Mouse (Mus musculus): Measurements from ENCODE around the gene Thrap3.
"Not testable (repeated sequence)": the region's sequence is repeated elsewhere in the genome, so short reads cannot be mapped to it uniquely, and the experiment has no call there.

Gene Thrap3

DNA sequence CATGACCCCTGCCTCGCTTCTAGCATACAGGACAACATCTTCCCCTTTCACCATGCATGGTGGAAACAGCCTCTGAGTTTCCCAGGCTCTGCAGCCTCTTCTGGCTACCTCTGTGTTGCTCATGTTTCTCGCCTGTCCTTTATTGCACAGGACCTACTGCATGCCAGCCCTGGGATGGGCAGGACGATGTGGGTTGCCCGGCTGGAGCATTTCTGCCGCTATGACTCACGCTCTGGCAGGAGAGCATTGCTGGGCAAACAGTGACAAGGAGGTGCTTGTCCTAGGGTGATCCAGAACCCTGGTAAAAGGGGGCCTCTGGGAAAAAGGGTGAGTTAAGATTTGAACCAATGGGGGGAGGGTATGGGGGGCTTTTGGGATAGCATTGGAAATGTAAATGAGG, 15.2 kb upstream of the Thrap3 start:
- no peak for DNase-seq

DNA sequence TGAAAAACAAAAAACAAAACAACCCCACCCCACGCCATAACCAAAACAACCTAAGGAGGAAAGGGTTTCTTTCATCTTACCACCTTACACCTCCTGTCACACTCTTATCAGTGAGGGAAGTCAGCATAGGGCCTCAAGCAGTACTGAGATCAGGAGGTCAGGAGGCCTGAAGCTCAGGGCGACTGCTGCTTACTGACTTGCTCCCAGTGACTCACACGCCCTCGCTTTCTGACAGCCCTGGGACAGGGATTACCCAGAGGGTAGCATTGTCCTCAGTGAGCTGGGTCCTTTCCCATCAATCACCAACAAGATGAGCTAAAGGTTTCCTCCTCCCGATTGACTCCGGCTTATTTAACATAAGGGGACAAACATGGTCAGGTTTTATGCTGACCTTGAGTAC, 4.5 kb upstream of the Thrap3 start:
- no peak for DNase-seq

DNA sequence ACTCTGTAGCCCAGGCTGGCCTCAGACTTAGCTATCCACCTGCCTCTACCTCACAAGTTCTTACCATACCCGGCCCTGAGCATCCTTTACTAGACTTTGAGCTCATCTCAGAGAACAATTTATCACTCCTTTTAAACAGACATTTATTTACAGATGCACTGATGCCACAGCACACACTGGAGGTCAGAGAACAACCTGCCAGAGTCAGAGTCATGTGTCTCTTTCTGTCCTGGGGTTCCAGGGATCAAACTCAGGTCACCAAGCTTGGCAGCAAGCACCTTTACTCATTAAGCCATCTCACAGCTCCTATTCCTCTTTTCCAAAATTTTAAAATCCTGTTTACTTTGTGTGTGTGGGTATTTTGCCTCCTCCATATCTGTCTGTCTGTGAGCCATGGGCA, 2.8 kb upstream of the Thrap3 start:
- no peak for DNase-seq

DNA sequence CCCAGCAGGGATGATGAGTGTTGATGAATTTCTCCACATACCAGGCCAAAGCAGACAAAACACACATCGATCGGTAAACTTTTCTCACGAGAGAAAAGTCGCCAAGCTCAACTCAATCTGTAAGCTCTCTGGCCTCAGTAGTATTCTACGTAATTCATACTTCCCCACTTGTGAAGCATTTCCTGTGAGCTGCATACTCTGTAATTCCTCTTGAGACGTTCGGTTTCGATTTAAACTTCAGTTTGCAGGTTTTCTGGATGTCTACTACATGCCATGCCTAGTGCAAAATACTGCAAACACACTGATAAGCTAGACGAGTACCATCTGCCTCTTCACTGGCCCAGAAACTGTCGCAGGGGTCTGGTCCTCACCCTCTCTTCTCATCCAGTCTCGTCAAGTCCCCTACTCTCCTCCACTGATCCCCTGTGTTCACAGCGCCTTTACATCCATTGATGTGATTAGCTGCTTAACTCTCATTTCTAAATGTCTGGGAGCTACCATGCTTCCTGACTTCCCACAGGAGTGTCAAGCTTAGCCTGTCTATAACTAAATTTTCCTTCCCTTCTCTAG, 2.2 kb upstream of the Thrap3 start:
- no peak for DNase-seq

DNA sequence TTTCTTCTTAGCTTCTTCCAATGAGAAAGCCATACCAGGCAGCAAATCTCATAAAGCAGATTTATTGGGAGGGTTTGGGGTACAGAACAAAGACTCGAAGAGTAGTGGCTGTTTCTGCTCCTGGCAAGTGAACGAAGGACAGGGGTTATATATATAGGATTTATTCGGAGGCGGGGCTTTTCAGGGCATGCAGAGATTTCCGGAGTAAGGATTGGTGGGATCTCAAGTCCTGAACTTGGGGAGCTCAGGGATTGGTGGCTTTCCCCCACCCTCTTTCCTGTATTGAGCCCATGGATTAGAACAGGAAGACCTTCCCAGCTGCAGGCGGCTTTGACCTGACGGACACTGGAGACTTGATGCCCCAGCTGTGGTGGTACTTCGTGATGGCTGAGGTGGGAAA, 1.5 kb upstream of the Thrap3 start:
- no peak for DNase-seq

DNA sequence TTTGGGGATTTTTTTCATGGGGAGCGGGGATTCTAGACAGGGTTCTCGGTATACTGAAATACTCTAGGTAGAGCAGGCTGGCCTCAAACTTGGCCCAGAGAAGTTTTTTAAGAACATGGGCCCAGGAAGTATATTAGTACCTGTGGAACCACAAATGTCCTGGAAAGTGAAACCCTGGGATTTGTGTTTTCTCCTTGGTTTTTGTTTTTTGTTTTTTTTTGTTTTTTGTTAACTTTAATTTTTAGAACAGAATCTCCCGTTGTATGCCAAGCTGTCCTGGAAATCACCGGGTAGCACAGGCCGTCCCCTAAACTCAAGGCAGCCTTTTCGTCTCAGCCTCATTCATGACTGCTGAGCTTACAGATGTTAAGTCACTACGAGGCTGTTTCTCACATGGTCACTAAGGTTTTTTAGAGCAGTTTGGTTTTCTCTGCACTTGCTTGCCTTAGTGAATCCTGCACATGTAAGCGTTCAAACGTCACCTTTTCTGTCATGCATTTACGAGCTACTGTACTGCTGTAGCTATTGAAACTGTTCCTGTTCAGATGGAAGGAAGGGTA, 856 bp upstream of the Thrap3 start:
- no peak for DNase-seq

DNA sequence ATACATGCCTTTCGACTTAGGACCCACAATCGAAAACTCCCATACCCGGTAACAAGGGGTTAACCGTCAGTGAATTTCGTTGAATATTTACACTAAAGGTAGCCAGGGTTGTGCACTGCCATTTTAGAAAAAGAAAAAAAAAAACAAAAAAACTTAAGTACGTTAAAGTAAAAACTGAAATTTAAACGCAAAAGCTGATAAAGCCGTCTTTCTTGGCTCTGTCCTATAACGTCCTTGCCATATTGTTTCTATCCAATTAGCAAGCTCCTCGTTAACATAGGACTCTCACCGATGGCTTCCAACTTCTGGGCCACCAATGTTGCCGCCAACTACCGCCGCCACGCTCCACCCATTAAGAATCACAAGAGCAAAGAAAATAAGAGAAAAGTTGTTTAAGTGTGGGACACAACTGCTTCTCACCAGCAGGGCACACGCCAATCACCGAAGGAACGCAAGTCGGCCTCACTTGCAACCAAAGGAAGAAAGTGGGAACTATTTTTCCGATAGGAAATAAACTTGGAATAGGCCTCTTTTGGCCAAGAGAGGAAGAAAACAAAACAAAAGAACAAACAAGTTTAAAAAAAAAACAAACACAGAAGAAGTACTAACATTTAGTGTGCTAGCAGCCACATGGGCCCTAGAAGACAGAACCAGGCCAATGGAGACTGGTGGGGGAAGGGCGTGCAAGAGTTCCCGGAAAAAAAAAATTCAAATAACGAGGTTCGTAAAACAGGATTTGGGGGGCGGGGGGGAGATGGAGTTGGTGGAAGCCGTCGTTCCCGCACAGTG, 852 bp downstream of the Thrap3 start:
- DNase-seq: peak; percentile 68

DNA sequence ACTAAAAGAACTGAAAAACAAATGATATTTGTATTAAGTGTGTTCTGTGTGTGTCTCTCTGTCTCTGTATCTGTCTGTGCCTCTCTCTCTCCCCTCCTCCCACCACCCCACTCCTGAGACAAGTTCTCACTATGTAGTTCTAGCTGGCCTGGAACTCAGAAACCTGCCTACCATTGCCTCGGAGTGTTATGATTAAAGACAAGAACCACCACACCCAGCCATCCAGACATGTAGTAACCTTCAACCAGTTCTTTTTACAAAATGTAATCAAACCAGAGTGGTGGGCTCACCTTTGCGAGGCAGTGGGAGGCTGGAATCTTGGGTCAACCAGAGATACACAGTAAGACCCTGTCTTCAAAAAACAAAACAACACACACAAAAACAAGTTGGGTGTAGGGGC, 1.9 kb downstream of the Thrap3 start:
- no peak for DNase-seq

DNA sequence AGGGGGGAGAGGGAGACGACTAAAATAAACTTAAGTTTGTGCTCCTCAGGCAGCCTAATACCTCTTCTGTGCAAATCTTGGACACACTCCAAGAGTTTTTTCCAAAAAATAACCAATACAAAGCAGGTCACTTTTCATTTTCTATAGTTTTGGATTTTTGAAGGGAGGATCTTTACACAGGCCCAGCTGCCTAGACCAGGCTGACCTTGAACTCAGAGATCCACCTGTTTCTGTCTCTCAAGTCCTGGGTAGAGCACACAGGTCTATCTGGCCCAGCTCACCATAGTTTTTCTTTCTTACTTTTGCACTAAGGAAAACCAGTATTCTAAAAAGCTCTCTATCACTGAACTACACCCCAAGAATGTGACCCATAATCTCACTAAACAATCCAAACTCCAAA, 2.5 kb downstream of the Thrap3 start:
- DNase-seq: no peak

DNA sequence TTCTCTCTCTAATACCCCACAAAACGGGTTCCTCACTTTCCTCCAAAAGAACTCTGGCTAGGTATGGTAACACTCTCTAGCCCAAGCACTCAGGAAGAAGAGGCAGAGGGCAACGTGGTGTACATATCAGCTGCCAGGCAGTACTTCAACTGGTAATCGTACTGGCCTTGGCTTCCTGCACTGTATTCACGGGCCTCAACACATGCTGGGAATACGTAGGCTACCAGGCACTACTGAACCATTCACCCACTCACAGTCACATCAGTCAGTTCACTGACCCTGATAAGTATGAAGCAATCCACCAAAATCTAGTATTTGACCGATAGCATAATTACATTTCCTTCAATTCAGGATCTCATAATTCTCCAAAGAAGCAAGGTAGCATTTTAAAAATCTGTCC, 3.0 kb downstream of the Thrap3 start:
- DNase-seq: no peak

DNA sequence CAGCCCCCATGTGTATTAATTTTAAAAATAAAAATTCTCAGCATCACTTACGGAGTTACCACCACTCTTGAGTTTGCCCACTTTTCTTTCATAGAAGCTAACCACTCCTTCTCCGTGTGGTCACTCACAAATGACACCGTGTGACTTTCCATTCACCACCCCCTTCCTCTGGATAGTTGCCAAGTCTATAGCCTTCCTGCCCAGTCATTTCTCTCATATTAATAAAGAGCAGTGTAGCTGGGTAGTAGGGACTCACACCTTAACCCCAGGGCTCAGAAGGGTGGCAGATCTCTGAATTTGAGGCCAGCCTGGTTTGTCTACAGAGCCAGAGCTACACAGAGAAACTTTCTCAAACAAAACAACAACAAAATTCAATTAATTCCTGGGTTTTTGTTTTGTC, 5.1 kb downstream of the Thrap3 start:
- no peak for DNase-seq

DNA sequence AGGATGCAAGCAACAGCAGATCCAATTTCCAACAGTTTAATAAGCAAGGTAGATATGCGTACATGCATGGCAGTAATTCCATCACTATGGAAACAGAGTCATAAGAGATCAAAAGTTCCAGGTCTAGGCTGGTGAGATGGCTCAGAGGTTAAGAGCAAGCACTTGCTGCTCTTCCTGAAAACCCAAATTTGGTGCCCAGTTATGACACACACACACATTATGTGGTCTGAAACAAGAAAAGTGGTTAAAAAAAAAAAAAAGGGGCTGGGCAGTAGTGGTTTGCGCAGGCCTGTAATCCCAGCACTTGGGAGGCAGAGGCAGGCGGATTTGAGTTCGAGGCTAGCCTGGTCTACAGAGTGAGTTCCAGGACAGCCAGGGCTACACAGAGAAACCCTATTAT, 7.6 kb downstream of the Thrap3 start:
- DNase-seq: no peak

DNA sequence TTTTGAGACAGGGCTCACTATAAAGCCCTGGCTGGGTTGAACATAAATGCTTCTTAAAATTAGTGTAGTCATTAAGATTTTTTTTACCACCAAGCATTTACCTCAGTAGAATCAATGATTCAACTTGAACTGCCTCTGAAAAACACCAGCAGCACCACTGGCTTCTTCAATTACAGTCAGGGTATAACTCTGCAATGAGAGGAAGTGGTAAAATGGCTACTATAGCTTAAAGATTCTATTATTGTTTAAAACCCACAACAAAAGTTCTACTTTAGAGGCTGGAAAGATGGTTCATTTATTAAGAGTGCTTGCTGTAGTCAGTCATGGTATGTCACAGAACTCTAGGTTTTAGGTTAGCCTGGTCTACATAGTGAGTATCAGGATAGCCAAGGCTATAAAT, 8.3 kb downstream of the Thrap3 start:
- DNase-seq: no peak

DNA sequence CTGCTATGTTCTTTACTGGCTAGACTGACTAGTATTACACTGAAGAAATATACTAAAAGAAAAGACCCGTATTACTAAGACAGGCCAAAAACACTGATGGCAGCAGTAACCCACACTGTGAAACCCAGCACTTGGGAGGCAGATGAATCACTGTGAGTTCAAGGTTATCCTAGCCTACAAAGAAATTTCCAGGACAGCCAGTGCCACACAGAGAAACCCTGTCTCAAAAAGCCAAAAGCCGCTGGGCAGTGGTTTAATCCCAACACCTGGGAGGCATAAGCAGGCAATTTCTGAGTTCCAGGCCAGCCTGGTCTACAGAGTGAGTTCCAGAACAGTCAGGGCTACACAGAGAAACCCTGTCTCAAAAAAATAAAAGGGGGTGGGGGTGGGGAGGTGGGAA, 11.9 kb downstream of the Thrap3 start:
- no peak for DNase-seq

DNA sequence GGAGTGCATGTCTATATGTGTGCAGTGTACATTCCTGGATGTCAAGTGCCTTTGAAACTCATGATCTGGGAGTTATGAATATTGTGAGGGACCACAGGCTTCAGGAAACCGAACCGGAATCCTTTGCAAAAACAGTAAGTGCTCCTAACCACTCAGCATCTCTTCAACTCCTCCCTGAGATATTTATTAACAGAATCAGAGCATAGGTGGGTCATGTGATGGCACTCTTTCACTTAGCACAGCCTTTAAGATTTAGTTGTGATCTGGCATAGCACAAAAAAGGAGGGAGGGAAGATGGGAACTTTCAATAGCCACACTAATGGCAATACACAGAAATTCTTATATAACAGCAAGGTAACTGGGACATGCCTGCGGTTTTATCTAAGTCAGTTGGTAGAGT, 15.5 kb downstream of the Thrap3 start:
- no peak for DNase-seq

DNA sequence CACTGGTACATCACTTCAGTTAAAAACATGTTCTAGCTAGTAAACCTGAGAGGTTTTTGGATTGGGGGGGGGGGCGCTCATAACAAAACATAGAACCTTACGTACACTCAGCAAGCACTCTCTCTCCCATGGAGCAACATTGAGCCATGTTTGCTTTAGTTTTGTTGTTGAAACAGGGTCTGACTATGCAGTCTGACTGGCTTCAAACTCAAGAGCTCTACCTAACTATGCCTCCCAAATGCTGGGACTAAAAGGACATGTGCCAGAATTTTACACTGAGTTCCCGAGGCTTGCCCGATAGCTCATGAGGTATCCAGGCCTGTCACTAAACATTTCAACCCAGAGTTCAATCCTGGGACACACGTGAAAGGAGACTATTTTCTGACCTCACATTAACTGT, 19.5 kb downstream of the Thrap3 start:
- no peak for DNase-seq

DNA sequence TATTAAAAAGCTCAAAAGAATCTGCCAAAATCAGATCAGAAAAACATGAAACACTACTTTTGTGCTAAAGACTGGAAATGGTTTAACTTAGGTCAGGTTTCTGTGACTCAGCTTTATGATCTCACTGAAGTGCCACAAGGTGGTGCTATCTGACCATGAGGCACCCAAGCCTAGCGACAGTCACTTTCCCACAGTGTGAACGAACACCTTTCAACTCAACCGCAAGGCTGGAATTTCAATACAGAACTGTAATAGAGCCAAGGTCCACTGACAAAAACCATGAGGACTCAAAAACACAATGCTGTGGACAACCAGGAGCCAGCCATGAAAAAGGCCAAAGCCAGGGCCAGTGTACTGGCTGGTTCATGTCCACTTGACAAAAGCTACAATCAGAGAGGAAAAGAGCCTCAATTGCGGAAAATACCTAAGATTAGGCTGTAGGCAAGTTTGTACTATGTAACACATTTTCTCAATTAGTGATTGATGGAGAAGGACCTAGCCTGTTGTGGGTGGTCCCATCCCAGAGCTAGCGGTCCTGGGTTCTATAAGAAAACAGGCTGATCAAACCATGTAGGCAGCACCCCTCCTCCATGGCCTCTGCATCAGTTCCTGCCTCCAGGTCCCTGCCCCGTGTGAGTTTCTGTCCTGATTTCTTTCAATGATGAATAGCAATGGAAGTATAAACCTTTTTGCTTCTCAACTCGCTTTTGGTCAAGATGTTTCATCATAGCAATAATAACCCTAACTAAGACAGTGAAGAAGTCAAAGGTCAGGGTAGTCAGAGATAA, 21.2 kb downstream of the Thrap3 start:
- peak; percentile 57 for DNase-seq

DNA sequence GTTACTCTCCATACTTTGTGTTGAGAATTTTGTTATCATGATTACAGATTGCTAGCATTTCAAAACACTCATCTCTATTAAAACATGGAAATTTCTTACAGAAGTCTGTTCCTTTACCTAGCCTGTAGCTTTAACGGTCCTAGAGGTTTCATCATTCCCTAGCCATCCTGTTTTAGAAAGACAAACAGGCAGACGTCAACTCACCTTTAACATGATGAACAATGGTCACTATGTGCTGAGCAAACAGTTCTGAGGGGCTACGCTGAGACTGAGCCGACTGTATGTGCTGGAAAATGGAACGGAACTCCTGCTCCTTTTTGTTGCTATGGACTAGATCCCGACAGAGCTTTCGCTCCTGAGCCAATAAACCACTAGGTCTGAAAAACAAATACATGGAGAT, 26.6 kb downstream of the Thrap3 start:
- DNase-seq: not testable (repeated sequence)

DNA sequence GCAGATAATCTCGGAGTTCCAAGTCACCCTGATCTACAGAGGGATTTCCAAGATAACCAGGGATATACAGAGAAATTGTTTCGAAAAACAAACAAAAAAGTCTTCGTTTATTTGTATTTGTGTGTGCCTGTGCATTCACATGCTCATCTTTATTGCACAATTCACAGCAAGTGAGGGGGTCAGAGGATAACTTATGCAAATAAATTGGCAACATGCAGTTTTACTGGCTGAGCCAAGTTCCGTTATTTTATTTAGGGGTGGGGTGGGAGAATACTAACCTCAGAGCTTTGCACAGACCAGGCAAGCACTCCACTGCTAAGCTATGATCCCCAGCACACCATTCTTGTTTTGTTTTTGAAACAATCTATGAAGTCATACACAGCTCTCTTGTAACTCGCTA, 28.8 kb downstream of the Thrap3 start:
- DNase-seq: no peak

DNA sequence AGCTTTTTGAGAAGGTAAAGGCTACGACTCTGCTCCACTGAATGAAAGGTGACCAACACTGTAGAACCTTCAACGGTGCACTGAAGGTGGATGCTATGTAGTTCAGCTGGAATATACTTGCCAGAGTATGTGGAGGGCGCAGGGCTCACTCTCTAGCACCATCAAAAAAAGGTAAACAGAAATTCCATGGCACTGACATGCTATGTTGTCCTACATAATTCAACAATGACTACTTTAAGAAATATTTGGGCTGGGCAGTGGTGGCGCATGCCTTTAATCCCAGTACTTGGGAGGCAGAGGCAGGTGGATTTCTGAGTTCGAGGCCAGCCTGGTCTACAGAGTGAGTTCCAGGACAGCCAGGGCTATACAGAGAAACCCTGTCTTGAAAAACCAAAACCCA, 31.8 kb downstream of the Thrap3 start:
- DNase-seq: not testable (repeated sequence)

DNA sequence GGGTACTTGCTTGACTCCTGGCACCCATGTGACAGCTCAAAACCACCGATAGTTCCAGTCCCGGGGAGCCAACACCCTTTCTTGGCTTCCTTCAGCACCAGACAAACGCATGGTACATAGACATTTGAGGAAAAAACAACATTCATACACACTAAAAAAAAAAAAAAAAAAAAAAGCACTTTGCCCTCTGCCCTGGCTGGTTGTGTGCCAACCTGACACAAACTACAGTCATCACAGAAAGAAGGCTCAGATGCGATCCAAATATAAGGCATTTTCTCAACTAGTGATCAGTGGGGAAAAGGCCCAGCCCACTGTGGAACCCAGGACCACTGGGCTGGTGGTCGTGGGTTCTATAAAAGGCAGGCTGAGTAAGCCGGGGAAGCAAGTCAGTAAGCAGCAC, 33.7 kb downstream of the Thrap3 start:
- DNase-seq: no peak

DNA sequence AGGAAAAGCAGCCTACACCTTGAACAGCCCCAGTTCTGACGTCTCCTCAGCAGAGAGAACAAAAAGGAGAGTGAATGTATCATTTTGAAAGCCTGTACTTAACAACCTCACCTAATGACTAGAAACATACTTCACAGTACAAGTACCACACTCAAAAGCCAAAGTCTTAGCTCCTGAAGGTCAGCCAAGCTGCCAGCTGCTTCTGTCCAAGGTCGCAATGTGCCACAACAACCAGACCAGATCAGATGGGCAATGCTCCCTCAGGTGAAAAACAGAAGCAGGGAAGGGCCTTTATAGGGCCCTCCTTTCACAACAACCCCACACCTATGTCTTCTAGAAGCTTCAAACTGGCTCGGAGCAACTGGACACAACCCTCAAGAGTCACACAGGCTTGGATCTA, 36.5 kb downstream of the Thrap3 start:
- DNase-seq: no peak

DNA sequence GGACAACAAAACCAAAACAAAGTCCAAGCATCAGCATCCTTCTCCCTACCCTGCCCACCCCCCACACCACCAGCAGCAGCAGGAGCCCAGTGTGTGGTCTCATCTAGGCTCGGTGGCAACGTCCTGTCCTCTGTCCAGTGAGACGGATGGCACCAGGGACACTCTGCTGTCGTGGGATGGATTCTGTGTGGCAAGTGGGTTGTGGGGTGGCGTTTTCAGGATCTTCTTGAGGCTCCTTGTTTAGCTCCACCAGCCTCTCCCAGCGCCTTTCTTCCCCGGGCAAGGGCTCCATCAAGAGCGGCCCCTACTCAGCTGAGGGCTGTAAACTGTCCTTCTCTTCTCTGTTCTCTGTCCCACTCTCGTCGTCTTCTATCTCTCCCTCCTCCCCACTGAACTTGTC, 37.5 kb downstream of the Thrap3 start:
- DNase-seq: not testable (repeated sequence)

DNA sequence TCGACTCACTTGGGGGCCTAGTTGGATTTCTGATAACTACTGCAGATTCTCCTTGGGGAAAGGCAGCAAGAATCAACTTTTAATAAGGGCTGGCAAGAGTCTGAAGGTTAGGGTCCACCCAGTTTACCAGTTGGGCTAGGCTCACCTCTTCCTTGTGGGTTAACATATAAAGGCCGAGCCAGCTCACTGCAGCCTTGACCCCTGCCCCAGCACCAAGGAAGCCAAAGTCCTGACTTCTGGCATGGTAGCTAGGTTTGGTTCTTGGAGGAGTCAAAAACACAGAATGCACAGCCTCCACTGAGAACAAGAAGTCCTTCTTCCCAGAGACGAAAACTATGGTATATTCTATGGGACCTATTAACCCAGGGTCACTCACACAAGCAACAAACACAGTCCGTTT, 38.9 kb downstream of the Thrap3 start:
- no peak for DNase-seq

Measured in thymus, postnatal 4 days (tissue).